Mouse (Mus musculus) heart, adult 9 months (tissue): Measurements from ENCODE around the gene Gapdh.
A peak's percentile ranks its signal among the peaks of the same experiment; 100 is the strongest.

ENCODE experiments used
- DNase-seq, 2 experiments: peaks; one replicate each; pipeline ENCODE4 v3.0.0; 2022; ENCODE audit warnings: low spot score in 2 of 2

Gapdh gene

GRCm38 (mm10) chr6:125148926-125149568, 17.2 kb downstream of the Gapdh start:
- peak; percentile 73 to 74 for DNase-seq

DNA sequence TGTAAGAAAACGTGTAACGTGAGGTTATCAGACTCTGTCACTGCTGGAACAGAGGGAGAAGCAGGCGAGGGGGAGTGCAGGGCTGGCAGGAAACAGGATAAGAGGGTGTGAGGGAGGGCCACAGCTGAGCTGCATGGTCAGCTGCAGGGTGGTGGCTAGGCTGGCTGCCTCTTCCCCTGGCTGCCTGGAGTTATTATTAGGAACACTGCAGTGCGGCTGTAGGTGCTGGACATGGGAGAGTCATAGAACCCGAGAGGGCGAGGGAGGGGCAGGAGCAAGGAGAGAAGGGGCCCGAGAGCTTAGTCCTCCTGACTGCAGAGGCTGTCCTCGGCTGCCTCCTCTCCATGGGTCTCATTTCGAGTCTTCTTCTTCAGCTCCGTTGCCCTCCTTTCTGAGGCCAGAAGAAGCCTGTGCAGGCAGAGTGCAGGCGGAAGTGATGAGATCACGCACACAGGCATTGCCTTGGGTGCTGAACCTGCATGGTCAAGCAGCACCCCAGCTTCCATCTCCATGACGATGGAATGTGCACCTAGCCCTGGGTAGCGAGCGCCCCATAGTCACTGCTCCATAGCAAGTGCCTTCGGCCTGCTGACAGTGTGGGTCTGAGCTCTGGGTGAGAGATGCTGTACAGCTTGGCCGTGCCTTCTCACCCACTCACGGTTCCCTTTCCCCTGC, 17.9 kb downstream of the Gapdh start:
- DNase-seq = peak; percentile 84 to 89

DNA sequence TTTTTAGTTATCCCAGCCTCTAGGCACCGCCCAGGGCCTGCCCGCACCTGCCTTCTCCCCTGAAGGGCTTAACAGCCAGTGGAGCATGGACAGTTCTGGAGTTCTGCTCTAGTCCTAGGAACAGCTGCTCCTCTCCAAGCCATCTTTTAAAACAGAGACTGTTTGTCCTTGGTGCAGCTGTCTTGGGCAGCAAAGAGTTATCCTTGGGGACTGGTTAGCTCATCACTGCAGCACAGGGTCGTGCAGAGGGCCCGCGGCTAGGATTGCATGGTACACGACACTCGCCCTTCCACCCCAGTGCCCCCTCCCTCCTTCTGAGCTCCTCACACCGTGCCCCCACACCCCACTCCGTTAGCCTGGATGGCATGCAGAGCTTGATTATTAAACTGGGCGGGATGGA, 18.9 kb downstream of the Gapdh start:
- DNase-seq = no peak

GRCm38 (mm10) chr6:125146797-125147196, 19.5 kb downstream of the Gapdh start:
- DNase-seq = peak; percentile 76 to 79

- DNase-seq = no peak
Measured at GRCm38 (mm10) chr6:125146148-125146547, 20.1 kb downstream of the Gapdh start.

- peak in 1 of 2 experiments; percentile 27 for DNase-seq
Measured at GRCm38 (mm10) chr6:125145479-125145951, 20.8 kb downstream of the Gapdh start.

DNA sequence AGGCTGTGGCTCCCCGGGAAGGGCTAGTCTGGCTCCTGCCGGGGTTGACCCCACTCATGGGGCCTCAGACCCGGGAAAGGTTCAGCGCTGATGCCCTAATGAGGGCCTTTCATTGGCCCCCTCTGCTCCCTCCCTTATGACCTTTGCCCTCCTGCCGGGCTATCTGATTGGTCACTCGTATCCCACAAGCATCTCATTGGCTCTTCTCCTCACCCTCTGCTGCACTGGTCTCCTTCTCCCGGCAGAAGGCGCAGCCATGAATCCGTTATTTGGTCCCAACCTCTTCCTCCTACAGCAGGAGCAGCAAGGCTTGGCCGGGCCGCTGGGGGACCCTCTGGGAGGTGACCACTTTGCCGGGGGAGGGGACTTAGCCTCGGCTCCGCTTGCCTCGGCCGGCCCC, 21.3 kb downstream of the Gapdh start, which contains the start of gene Iffo1:
Gene Iffo1 (plus strand): TSS at position 241 of the 400 bp plus-strand sequence.
- peak; percentile 95 to 97 for DNase-seq

GRCm38 (mm10) chr6:125143904-125144303, 22.4 kb downstream of the Gapdh start:
- no peak for DNase-seq

DNA sequence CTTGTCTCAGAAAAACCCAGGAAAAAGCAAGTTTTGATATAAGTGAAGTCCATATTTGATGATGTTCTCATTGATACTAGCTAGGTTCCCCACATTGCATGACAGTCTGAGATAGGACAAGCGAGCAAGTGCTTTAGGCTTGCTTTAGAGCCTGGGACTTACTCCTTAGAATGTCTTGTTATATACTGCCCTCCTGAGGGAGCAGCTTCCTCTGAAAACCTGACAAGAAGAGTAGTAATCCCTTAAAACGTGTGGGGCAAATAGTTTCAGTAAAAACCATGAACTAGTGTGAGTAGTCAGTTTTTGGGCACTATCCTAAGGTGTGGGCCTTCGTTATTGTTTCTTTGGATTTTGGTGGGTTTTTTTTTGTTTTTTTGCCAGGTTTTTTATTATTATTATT, 23.1 kb downstream of the Gapdh start:
- no peak for DNase-seq

- no peak for DNase-seq
Measured at GRCm38 (mm10) chr6:125142436-125142835, 23.8 kb downstream of the Gapdh start.

- DNase-seq = no peak
Measured at GRCm38 (mm10) chr6:125139747-125140146, 26.5 kb downstream of the Gapdh start.

GRCm38 (mm10) chr6:125137002-125137671, 29.1 kb downstream of the Gapdh start:
- no peak for DNase-seq

- DNase-seq = no peak
Measured at GRCm38 (mm10) chr6:125132470-125132869, 33.8 kb downstream of the Gapdh start.

DNA sequence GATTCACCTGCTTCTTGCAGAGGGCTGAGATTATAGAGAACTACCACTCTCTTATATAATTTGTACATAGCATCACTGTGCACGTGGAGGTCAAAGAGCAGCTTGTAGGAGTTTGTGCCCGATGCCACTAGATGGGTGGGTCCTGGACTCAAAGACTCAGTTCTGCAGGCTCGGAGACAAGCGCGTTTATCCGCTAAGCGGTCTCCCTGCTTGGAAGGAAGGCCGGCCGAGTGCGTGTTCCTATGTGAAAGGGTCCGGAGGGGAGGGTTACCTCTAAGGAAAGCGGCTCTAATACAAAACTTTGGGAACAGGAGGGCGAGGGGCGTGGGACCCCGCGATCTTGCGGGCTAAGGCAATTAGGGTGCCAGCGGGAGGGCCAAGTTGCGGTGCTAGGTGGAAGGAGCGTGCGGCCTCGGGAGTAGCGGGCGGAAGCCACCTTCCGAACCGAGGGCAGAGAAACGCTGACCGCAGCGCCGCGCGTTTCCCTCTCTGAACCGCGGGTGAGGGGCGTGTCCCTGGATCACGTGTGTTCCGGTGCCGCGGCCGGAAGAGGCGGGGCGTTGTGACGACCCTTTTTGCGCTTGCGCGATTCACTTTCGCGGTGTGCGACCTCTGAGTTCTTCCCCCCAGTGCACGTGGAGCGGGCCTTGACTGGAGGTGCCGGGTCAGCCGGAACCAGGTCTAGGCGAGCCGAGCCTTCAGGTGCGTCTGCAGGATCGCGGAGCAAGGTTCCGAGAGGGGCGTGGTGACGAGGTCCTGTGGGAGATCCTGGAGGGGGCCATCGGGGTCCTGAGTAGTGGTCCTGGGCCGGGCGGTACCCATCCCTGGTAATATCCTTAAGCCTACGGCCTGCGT, 34.7 kb downstream of the Gapdh start, which contains the start of gene Nop2:
Gene Nop2 (plus strand): TSS at position 608 of the 855 bp plus-strand sequence.
- DNase-seq = peak; percentile 76 to 81

DNA sequence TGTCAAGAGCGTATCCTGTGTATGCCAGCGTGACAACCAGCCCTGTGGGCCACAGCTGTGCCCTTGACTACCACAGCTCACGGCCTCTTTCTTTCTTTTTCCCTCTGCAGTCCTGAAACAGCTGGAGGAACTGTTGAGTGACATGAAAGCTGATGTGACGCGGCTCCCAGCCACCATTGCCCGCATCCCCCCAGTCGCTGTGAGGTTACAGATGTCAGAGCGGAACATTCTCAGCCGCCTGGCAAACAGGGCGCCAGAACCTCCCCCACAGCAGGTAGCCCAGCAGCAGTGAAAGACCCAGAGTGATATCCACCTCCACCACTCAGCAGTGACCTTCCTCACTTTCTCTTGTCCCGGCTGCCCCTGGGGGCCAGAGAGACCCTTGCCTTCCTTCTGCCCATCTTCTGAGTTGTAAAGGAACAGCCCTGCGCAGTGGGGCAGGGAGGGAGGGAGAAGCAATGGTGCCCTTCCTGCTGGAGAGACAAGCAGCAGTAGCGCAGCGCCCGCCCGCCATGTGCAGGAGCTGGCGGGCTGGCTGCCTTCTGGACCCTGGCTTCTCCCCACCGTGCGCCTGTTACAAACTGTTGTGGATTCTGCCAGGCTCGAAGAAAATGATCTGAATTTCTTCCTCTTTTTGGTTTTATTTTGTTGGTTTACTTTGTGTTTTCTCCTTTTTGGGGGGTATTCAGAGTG, 36.4 kb downstream of the Gapdh start:
- DNase-seq = no peak

DNA sequence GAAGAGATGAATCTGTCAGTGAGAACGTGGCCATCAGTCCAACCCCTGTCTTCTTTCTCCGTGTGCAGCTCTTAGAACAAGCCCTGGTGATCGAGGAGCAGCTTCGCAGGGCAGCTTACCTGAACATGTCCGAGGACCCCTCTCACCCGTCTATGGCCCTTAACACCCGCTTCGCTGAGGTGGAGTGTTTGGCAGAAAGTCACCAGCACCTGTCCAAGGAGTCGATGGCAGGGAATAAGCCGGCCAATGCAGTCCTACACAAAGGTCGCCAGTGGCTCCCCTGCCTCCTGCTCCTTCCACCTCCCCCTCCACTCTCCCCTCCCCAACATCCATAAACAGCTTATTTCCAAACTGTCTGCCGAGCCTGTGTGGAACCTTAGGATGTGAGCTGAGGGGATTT, 37.5 kb downstream of the Gapdh start:
- DNase-seq = no peak

- no peak for DNase-seq
Measured at GRCm38 (mm10) chr6:125119387-125119786, 46.9 kb downstream of the Gapdh start.

DNA sequence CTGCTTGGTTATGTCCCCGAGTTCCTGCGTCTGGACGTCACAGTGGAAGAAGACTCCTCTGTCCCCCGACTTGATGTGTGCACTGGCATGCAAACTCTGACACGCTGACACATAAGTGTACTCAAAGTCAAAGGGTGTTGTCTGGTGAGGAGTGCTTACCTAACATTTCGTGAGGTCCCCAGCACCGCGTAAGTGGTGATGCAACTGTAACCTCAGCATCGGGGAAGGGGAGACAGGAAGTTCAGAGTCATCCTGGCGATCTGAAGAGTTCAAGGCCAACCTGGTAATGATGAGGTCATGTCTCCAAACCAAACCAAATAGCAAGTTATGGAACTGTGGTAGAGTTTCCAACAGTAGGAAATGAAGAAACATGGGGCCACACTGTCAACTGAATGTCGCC, 53.7 kb downstream of the Gapdh start:
- no peak for DNase-seq
